8 mouse cellular contexts compared by ENCODE assay signal in genomic region chrX:101420700-101421095, GRCm38 (mm10). TPM values are rescaled to one million over a fixed set of nuclear protein-coding genes. Genes with fewer than 3 reads are reported as not detected.
DNase-seq lines count a peak whose midpoint lies in the region; ATAC-seq and TF ChIP-seq lines count a peak whose summit lies in the region.

Gene Zmym3 (minus strand): TSS chrX:101420849.

- H3K27me3 ChIP-seq in heart, embryonic 14.5 days (ENCODE audit: control insufficient read depth, insufficient read depth, low read length): no peaks in the 10 kb centered on the region
- H3K27me3 ChIP-seq in midbrain, embryonic 11.5 days (ENCODE audit: control insufficient read depth, insufficient read depth, low read length): no peaks in the 10 kb centered on the region

- H3K4me1 ChIP-seq in bone marrow macrophage, adult 2 months (ENCODE audit: control insufficient read depth, insufficient read depth, low read length): peaks cover 16% of the 10 kb centered on the region
- peaks cover 9 to 14% of the 10 kb centered on the region in 2 experiments; a peak in 3 of 4 replicates for H3K4me1 ChIP-seq in heart, embryonic 14.5 days (ENCODE audit: control insufficient read depth in 2 of 2, insufficient read depth in 2 of 2, low read length in 2 of 2)
- 0 out of 2 replicates have a peak, but pooled peaks cover 2% of the 10 kb centered on the region for H3K4me1 ChIP-seq in midbrain, embryonic 11.5 days (ENCODE audit: control insufficient read depth, insufficient read depth, low read length)

- H3K4me3 ChIP-seq in left cerebral cortex, adult 2 months: peak within 1 kb of the TSS; percentile 59
- peak within 1 kb of the TSS; percentile 91 for H3K4me3 ChIP-seq in bone marrow macrophage, adult 2 months (ENCODE audit: insufficient read depth, low read length)
- peak within 1 kb of the TSS; percentile 60 to 90 for H3K4me3 ChIP-seq in heart, embryonic 14.5 days (ENCODE audit: control insufficient read depth in 1 of 2, insufficient read depth in 1 of 2, low read depth in 1 of 2, low read length in 2 of 2)
- H3K4me3 ChIP-seq in midbrain, embryonic 11.5 days (ENCODE audit: low read depth, low read length): peak within 1 kb of the TSS; percentile 57

- no peak for ATAC-seq in heart, embryonic 14.5 days (ENCODE audit: insufficient number of reproducible peaks, insufficient read depth, low FRiP score, low read depth)
- ATAC-seq in midbrain, embryonic 11.5 days (ENCODE audit: low FRiP score): 0 out of 2 replicates have a peak, but pooled peaks have one; percentile 7

- H3K9me3 ChIP-seq in heart, embryonic 14.5 days (ENCODE audit: control insufficient read depth, low read length): no peaks in the 10 kb centered on the region
- H3K9me3 ChIP-seq in midbrain, embryonic 11.5 days (ENCODE audit: control insufficient read depth, low read length): no peaks in the 10 kb centered on the region

- WGBS in heart, embryonic 14.5 days: 26% methylated on average over 4 of the region's 4 CpGs
- 28% methylated on average over 4 of the region's 4 CpGs for WGBS in midbrain, embryonic 11.5 days

- H3K27ac ChIP-seq in left cerebral cortex, adult 2 months: peak within 1 kb of the TSS; percentile 91
- H3K27ac ChIP-seq in bone marrow macrophage, adult 2 months (ENCODE audit: insufficient read depth, low read depth, low read length): no peak within 1 kb of the TSS
- peak within 1 kb of the TSS; percentile 81 to 83 for H3K27ac ChIP-seq in heart, embryonic 14.5 days (replicated peaks in 1 of 2; ENCODE audit: control insufficient read depth in 1 of 2, insufficient read depth in 1 of 2, low read depth in 2 of 2, low read length in 2 of 2)
- H3K27ac ChIP-seq in midbrain, embryonic 11.5 days (ENCODE audit: low read depth, low read length): no peak within 1 kb of the TSS

- TF ChIP-seq CTCF in left cerebral cortex, adult 2 months (IDR thresholded peaks at IDR 0.05): no peak
- TF ChIP-seq CTCF in bone marrow macrophage, adult 2 months (IDR thresholded peaks at IDR 0.05; ENCODE audit: low read depth, low read length): no peak

- H3K4me2 ChIP-seq in heart, embryonic 14.5 days (ENCODE audit: low read length): peak within 1 kb of the TSS; percentile 68
- H3K4me2 ChIP-seq in midbrain, embryonic 11.5 days: peak within 1 kb of the TSS; percentile 61

- no peak for TF ChIP-seq POLR2A in bone marrow macrophage, adult 2 months (IDR thresholded peaks at IDR 0.05; ENCODE audit: borderline replicate concordance, low read depth, low read length)

- DNase-seq in left cerebral cortex, adult 2 months (ENCODE audit: extremely low spot score in 1 of 2, low spot score in 2 of 2): no peak
- no peak for DNase-seq in left cerebral cortex, adult 11 months (ENCODE audit: low spot score)
- no peak for DNase-seq in left cerebral cortex, postnatal 25 days (ENCODE audit: low spot score in 2 of 2)
- DNase-seq in midbrain, embryonic 11.5 days (ENCODE audit: low spot score, missing footprints): no peak
- DNase-seq in MN1 (ENCODE audit: low spot score): no peak
- no peak for DNase-seq in ovary, adult 18-20 months (ENCODE audit: low spot score)

- peak within 1 kb of the TSS; percentile 80 for H3K9ac ChIP-seq in heart, embryonic 14.5 days (ENCODE audit: low read length)
- peak within 1 kb of the TSS; percentile 61 for H3K9ac ChIP-seq in midbrain, embryonic 11.5 days (ENCODE audit: low read length)

- intact Hi-C loops in left cerebral cortex, adult 2 months (cut with DNase I): no loop called here
- intact Hi-C loops in left cerebral cortex, postnatal 25 days (cut with DNase I): loop anchor here (10.0 kb wide), 1 partner anchor 286 kb away; no protein-coding TSS in a partner anchor

- H3K36me3 ChIP-seq in heart, embryonic 14.5 days (ENCODE audit: control insufficient read depth, insufficient read depth, low read length): peaks cover 11% of the 10 kb centered on the region; the same call in 1 of the 2 replicates
- no peaks in the 10 kb centered on the region for H3K36me3 ChIP-seq in midbrain, embryonic 11.5 days (ENCODE audit: control insufficient read depth, insufficient read depth, low read length)

RNA-seq across cellular contexts. Expression of gene Zmym3, which starts in this region (rescaled TPM):
- total RNA-seq in left cerebral cortex, adult 2 months (2021): 100 to 1,000 TPM; 142 to 174 TPM
- 34.3 and 41.8 TPM in 2 replicates for polyA plus RNA-seq in bone marrow macrophage, adult 2 months (2012; ENCODE audit: insufficient read depth, insufficient read length, missing spikeins)
- 22.8 and 26.4 TPM in 2 replicates for polyA plus RNA-seq in heart, embryonic 14.5 days (2014; fragmentation: Nextera tagmentation; extraction: Ambion mirVana)
- 100 to 1,000 TPM; 119 to 145 TPM for total RNA-seq in left cerebral cortex, postnatal 25 days (2021)
- 17.0 and 20.4 TPM in 2 replicates for polyA plus RNA-seq in midbrain, embryonic 11.5 days (2014; fragmentation: Nextera tagmentation; extraction: Ambion mirVana)

Comparison
In these comparisons a context has a peak if more than half of its experiments do, and no peak if none do; other contexts are left out.
1. H3K27ac ChIP-seq: peak in left cerebral cortex, adult 2 months (single experiment) and heart, embryonic 14.5 days (2 of 2); none in bone marrow macrophage, adult 2 months (single experiment) and midbrain, embryonic 11.5 days (single experiment).
2. Peak in every context shown above with its lines, with median percentiles within 50 percentile points of each other: H3K4me3 ChIP-seq.